Mouse (Mus musculus): ENCODE results near the gene Trabd2b.
A peak's percentile ranks its signal among the peaks of the same experiment; 100 is the strongest.

The Trabd2b gene

GRCm38 (mm10) chr4:114406355-114407101 is at the start of gene Trabd2b:
Gene Trabd2b (plus strand): TSS chr4:114406724.
- DNase-seq: peak; percentile 95

- DNase-seq: peak; percentile 61
Measured at GRCm38 (mm10) chr4:114357420-114357819, 49.1 kb upstream of the Trabd2b start.

- DNase-seq: peak; percentile 92
Measured at GRCm38 (mm10) chr4:114358874-114359273, 47.6 kb upstream of the Trabd2b start.

- peak; percentile 75 for DNase-seq
Measured at GRCm38 (mm10) chr4:114359818-114360217, 46.7 kb upstream of the Trabd2b start.

- DNase-seq: peak; percentile 62
Measured at GRCm38 (mm10) chr4:114361336-114361735, 45.2 kb upstream of the Trabd2b start.

GRCm38 (mm10) chr4:114365000-114365399 is 41.5 kb upstream of the Trabd2b start:
- peak; percentile 57 for DNase-seq

GRCm38 (mm10) chr4:114365595-114365994 is 40.9 kb upstream of the Trabd2b start:
- DNase-seq: peak; percentile 31

- DNase-seq: peak; percentile 53
Measured at GRCm38 (mm10) chr4:114367005-114367404, 39.5 kb upstream of the Trabd2b start.

- DNase-seq: peak; percentile 85
Measured at GRCm38 (mm10) chr4:114367840-114368239, 38.7 kb upstream of the Trabd2b start.

GRCm38 (mm10) chr4:114369591-114369990 is 36.9 kb upstream of the Trabd2b start:
- DNase-seq: peak; percentile 62

- peak; percentile 91 for DNase-seq
Measured at GRCm38 (mm10) chr4:114370935-114371715, 35.4 kb upstream of the Trabd2b start.

GRCm38 (mm10) chr4:114372699-114373098 is 33.8 kb upstream of the Trabd2b start:
- DNase-seq: peak; percentile 76

- DNase-seq: no peak
Measured at GRCm38 (mm10) chr4:114374330-114374729, 32.2 kb upstream of the Trabd2b start.

GRCm38 (mm10) chr4:114377531-114377930 is 29.0 kb upstream of the Trabd2b start:
- no peak for DNase-seq

GRCm38 (mm10) chr4:114378512-114378911 is 28.0 kb upstream of the Trabd2b start:
- DNase-seq: peak; percentile 74

GRCm38 (mm10) chr4:114379416-114379956 is 27.0 kb upstream of the Trabd2b start:
- peak; percentile 70 for DNase-seq

- peak; percentile 64 for DNase-seq
Measured at GRCm38 (mm10) chr4:114382627-114383026, 23.9 kb upstream of the Trabd2b start.

GRCm38 (mm10) chr4:114385236-114385635 is 21.3 kb upstream of the Trabd2b start:
- DNase-seq: peak; percentile 62

GRCm38 (mm10) chr4:114386395-114386811 is 20.1 kb upstream of the Trabd2b start:
- DNase-seq: peak; percentile 99

GRCm38 (mm10) chr4:114387527-114388135 is 18.9 kb upstream of the Trabd2b start:
- DNase-seq: peak; percentile 77

GRCm38 (mm10) chr4:114388306-114388705 is 18.2 kb upstream of the Trabd2b start:
- peak; percentile 85 for DNase-seq

GRCm38 (mm10) chr4:114389653-114390052 is 16.9 kb upstream of the Trabd2b start:
- DNase-seq: peak; percentile 55

- DNase-seq: peak; percentile 44
Measured at GRCm38 (mm10) chr4:114397625-114398024, 8.9 kb upstream of the Trabd2b start.
